Mouse (Mus musculus) intestine, postnatal 0 days (tissue): ENCODE measurements around the gene Klhdc8a. TPM values are rescaled to one million over a fixed set of nuclear protein-coding genes. Genes with fewer than 3 reads are reported as not detected.
"Not testable (repeated sequence)": the region's sequence is repeated elsewhere in the genome, so short reads cannot be mapped to it uniquely, and the experiment has no call there.

Experiments
- ATAC-seq: fragments of 200-750 bp; cut with Nextera tagmentation; 2 replicates; pipeline ENCODE4 v1.8.0; 2017; ENCODE audit warnings: mild to moderate bottlenecking, moderate TSS enrichment, moderate library complexity
- H3K27ac ChIP-seq: fragments of 300-500 bp; sonication (generic); 2 replicates; pipeline ENCODE4 v1.5.1; 2014; ENCODE audit warnings: mild to moderate bottlenecking, low read depth, low read length, moderate library complexity
- H3K27me3 ChIP-seq: fragments of 300-500 bp; sonication (generic); replicated peaks from 2 replicates; pipeline ENCODE4 v1.6.1; 2014; ENCODE audit warnings: low read length, mixed read lengths; ENCODE audit not compliant: control insufficient read depth, insufficient read depth
- H3K36me3 ChIP-seq: fragments of 300-500 bp; sonication (generic); 2 replicates; pipeline ENCODE4 v1.6.1; 2014; ENCODE audit warnings: mild to moderate bottlenecking, moderate library complexity; ENCODE audit not compliant: control insufficient read depth, insufficient read depth
- H3K4me1 ChIP-seq: fragments of 300-500 bp; sonication (generic); replicated peaks from 2 replicates; pipeline ENCODE4 v1.6.1; 2014; ENCODE audit warnings: antibody characterized with exemption, low read length, mixed read lengths; ENCODE audit not compliant: control insufficient read depth, insufficient read depth
- H3K4me2 ChIP-seq: fragments of 300-500 bp; sonication (generic); replicated peaks from 2 replicates; pipeline ENCODE4 v1.6.1; 2014; ENCODE audit warnings: low read depth, mild to moderate bottlenecking, moderate library complexity
- H3K4me3 ChIP-seq: fragments of 300-500 bp; sonication (generic); 2 replicates; pipeline ENCODE4 v1.5.1; 2014; ENCODE audit warnings: low read depth, low read length
- H3K9ac ChIP-seq: fragments of 300-500 bp; sonication (generic); 2 replicates; pipeline ENCODE4 v1.6.1; 2014; ENCODE audit warnings: mild to moderate bottlenecking, low read depth, low read length
- H3K9me3 ChIP-seq: fragments of 300-500 bp; sonication (generic); 2 replicates; pipeline ENCODE4 v1.6.1; 2016; ENCODE audit warnings: mixed run types; ENCODE audit not compliant: control insufficient read depth
- CTCF ChIP-seq: sonication (generic); IDR thresholded peaks from 2 replicates; pipeline ENCODE4 v1.5.1; 2016; ENCODE audit warnings: low read depth, mild to moderate bottlenecking, control low read depth, antibody characterized with exemption, moderate library complexity
- WGBS: fragments of 180-500 bp; shearing (Covaris S2); extraction: QIAGEN DNeasy Blood & Tissue Kit; methylation state at CpG from one replicate; pipeline ENCODE4 v1.1.7; 2014; 5-methylcytosine and 5-hydroxymethylcytosine counted together
- polyA plus RNA-seq: library from polyadenylated mRNA; unstranded; fragments of >200 nt; fragmentation: Nextera tagmentation; extraction: Ambion mirVana; gene quantifications from 2 replicates; pipeline ENCODE4 v1.2.1, GENCODE M21; 2015

The Klhdc8a gene
- polyA plus RNA-seq, 1 experiment from 2014 or later: 0.51 TPM

- no peaks in the 10 kb centered on the region for H3K4me1 ChIP-seq
- ATAC-seq: no peak
- no peaks in the 10 kb centered on the region for H3K36me3 ChIP-seq
- no peak for TF ChIP-seq CTCF
- WGBS: 52% methylated on average over 3 of the region's 3 CpGs
- H3K4me2 ChIP-seq: no peak overlapping the region
- no peaks in the 10 kb centered on the region for H3K27me3 ChIP-seq
- H3K4me3 ChIP-seq: no peak overlapping the region
- H3K9ac ChIP-seq: no peak overlapping the region
- no peak overlapping the region for H3K27ac ChIP-seq
- H3K9me3 ChIP-seq: no peaks in the 10 kb centered on the region
Measured at GRCm38 (mm10) chr1:132276694-132277093, 21.7 kb upstream of the Klhdc8a start.

GRCm38 (mm10) chr1:132277124-132277523 lies 21.3 kb upstream of the Klhdc8a start:
- Histone ChIP-seq H3K9ac (no peak overlapping the region), H3K27ac (no peak overlapping the region), H3K36me3 (no peaks in the 10 kb centered on the region), H3K4me2 (no peak overlapping the region), H3K9me3 (no peaks in the 10 kb centered on the region), H3K27me3 (no peaks in the 10 kb centered on the region), H3K4me3 (no peak overlapping the region), H3K4me1 (no peaks in the 10 kb centered on the region)
- ATAC-seq: no peak
- TF ChIP-seq CTCF: no peak
- 61% methylated on average over 6 of the region's 6 CpGs for WGBS

DNA sequence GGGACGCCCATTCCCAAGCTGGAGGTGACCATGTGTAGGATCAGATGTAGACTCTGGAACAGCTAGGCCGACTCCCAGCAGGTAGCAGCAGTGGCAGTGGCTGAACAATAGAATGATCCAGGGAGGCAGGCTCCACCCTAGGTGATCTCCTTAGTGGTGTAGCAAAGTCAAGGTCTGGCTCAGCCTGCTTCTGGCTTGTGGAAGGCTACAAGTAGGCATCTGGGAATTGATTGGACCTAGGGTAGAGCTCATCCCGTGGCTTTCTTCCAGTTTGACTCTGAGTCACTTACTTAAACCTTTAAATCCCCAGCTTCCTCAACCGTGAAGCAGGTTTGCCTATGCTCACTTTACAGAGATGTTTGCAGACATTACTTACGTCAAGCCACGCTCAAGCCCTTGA lies 17.8 kb upstream of the Klhdc8a start:
- H3K36me3 ChIP-seq, H3K27me3 ChIP-seq, H3K4me1 ChIP-seq, H3K9ac ChIP-seq, H3K4me3 ChIP-seq, H3K27ac ChIP-seq, ATAC-seq, H3K9me3 ChIP-seq, H3K4me2 ChIP-seq: not testable (repeated sequence)
- WGBS: 62% methylated on average over 6 of the region's 6 CpGs

DNA sequence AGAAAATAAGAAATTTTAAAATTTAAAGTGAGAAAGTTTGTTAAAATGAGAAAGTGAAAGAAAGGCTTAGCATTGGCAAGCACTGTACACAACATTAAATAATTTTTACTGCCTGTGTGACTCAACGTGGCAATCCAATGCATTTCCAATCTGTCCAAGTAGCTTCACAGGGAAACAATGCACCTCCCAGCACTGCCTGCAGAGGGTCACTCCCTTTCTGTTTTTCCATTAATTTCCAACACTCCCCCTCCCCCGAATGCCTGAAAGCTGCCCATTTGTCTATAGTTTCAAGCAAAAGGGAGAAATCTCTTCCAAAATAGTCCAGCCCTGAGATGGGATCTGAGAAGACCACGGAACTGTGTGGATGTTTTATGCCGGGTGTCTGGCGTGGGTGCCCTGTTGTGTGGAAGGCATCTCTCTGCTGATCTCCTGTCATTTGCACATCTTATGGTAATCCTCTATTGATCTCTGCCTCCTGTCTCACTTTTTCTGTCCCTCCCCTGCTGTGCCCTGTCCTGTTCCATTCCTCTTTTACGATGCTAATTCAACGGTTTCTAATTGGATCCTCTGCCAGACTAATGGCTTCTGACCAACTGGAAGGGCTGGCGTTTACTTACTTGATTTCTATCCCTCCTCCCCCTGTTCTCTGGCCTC lies 16.8 kb upstream of the Klhdc8a start:
- Histone ChIP-seq H3K9ac (no peak overlapping the region), H3K4me1 (no peaks in the 10 kb centered on the region), H3K27ac (no peak overlapping the region), H3K9me3 (no peaks in the 10 kb centered on the region), H3K4me3 (no peak overlapping the region), H3K36me3 (no peaks in the 10 kb centered on the region), H3K27me3 (no peaks in the 10 kb centered on the region), H3K4me2 (no peak overlapping the region)
- 0 out of 2 replicates have a peak, but pooled peaks have one; percentile 4 for TF ChIP-seq CTCF
- ATAC-seq: no peak
- WGBS: 37% methylated on average over 8 of the region's 8 CpGs

GRCm38 (mm10) chr1:132282177-132282536 lies 16.3 kb upstream of the Klhdc8a start:
- 90% methylated on average over 2 of the region's 2 CpGs for WGBS
- no peak overlapping the region for H3K4me3 ChIP-seq

DNA sequence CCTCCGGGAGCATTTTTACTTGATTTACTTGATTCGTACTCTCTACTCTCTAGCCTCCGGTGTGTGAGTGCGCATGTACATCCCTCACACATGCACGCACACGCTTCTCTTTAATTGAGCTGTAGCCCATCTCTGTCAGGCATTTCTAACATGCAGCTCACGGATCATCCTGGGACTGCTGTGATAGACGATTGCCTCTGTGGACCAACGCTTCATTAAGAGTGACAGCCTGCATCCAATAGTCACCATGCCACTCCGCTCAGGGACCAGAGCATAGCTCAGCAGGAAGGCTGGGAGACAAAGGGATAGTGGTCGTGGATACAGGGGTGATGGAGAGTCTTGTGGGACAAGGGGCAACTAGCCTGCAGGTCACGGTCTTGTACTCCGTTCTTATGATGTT lies 15.4 kb upstream of the Klhdc8a start:
- H3K9me3 ChIP-seq: no peaks in the 10 kb centered on the region
- no peaks in the 10 kb centered on the region for H3K36me3 ChIP-seq
- H3K4me3 ChIP-seq: no peak overlapping the region
- WGBS: 86% methylated on average over 13 of the region's 13 CpGs
- H3K27me3 ChIP-seq: no peaks in the 10 kb centered on the region
- H3K4me2 ChIP-seq: no peak overlapping the region
- ATAC-seq: no peak
- H3K9ac ChIP-seq: no peak overlapping the region
- H3K4me1 ChIP-seq: no peaks in the 10 kb centered on the region
- TF ChIP-seq CTCF: no peak
- no peak overlapping the region for H3K27ac ChIP-seq

More at GRCm38 (mm10) chr1:132282177-132282536, 16.3 kb upstream of the Klhdc8a start:
- H3K36me3 ChIP-seq: no peaks in the 10 kb centered on the region
- no peak for TF ChIP-seq CTCF
- H3K4me1 ChIP-seq: no peaks in the 10 kb centered on the region
- H3K27me3 ChIP-seq: no peaks in the 10 kb centered on the region
- no peak overlapping the region for H3K9ac ChIP-seq
- H3K9me3 ChIP-seq: no peaks in the 10 kb centered on the region
- no peak overlapping the region for H3K4me2 ChIP-seq
- ATAC-seq: no peak
- H3K27ac ChIP-seq: no peak overlapping the region

- Histone ChIP-seq H3K27me3 (no peaks in the 10 kb centered on the region), H3K4me2 (no peak overlapping the region), H3K9me3 (no peaks in the 10 kb centered on the region), H3K4me1 (no peaks in the 10 kb centered on the region), H3K9ac (no peak overlapping the region), H3K36me3 (no peaks in the 10 kb centered on the region), H3K4me3 (no peak overlapping the region), H3K27ac (no peak overlapping the region)
- no peak for ATAC-seq
- no peak for TF ChIP-seq CTCF
- WGBS: 80% methylated on average over 1 of the region's 1 CpGs
Measured at GRCm38 (mm10) chr1:132286735-132287134, 11.7 kb upstream of the Klhdc8a start.
